Mouse (Mus musculus): Measurements from ENCODE around the gene Crlf2.

- TF ChIP-seq POLR2A (IDR thresholded peaks at IDR 0.05; ENCODE audit: low read depth, low read length): no peak
- no peak for TF ChIP-seq USF2 (conservative IDR thresholded peaks at IDR 0.05; ENCODE audit: low read depth, low read length)
- no peak for TF ChIP-seq CTCF (conservative IDR thresholded peaks at IDR 0.05 in 1 of 2, IDR thresholded peaks at IDR 0.05 in 1 of 2; ENCODE audit: low read depth in 2 of 2, low read length in 2 of 2)
- no peak for TF ChIP-seq MAFK (IDR thresholded peaks at IDR 0.05; ENCODE audit: insufficient replicate concordance, low read length)
- TF ChIP-seq SIN3A (IDR thresholded peaks at IDR 0.05; ENCODE audit: low read length): no peak
- no peak for TF ChIP-seq EP300 (IDR thresholded peaks at IDR 0.05; ENCODE audit: low read length)
- TF ChIP-seq NRF1 (IDR thresholded peaks at IDR 0.05; ENCODE audit: low read depth, low read length): no peak
Measured at GRCm38 (mm10) chr5:109552541-109552940, 6.3 kb downstream of the Crlf2 start.

All from CH12.LX (cell line).